Mouse (Mus musculus): ENCODE measurements around the gene Vps13a. TPM values are rescaled to one million over a fixed set of nuclear protein-coding genes. Genes with fewer than 3 reads are reported as not detected.
"Not testable (repeated sequence)": the region's sequence is repeated elsewhere in the genome, so short reads cannot be mapped to it uniquely, and the experiment has no call there.

The Vps13a gene
- total RNA-seq, 2 experiments from 2014 or later, result 17.4 to 17.7 TPM

- DNase-seq (ENCODE audit: low spot score in 2 of 2), result no peak
These were observed 13.3 kb downstream of the Vps13a start for GRCm38 (mm10) chr19:16767407-16767806.

GRCm38 (mm10) chr19:16757439-16757838 is 23.3 kb downstream of the Vps13a start:
- DNase-seq (ENCODE audit: low spot score in 2 of 2), result not testable (repeated sequence)

GRCm38 (mm10) chr19:16755854-16756253 is 24.9 kb downstream of the Vps13a start:
- DNase-seq (ENCODE audit: low spot score in 2 of 2), result no peak

GRCm38 (mm10) chr19:16755226-16755625 is 25.5 kb downstream of the Vps13a start:
- no peak for DNase-seq (ENCODE audit: low spot score in 2 of 2)

- DNase-seq (ENCODE audit: low spot score in 2 of 2), result no peak
These were observed 27.6 kb downstream of the Vps13a start for GRCm38 (mm10) chr19:16753151-16753550.

- DNase-seq (ENCODE audit: low spot score in 2 of 2), result no peak
These were observed 43.9 kb downstream of the Vps13a start for GRCm38 (mm10) chr19:16736854-16737253.

GRCm38 (mm10) chr19:16728729-16729128 is 52.0 kb downstream of the Vps13a start:
- DNase-seq (ENCODE audit: low spot score in 2 of 2), result no peak

- DNase-seq (ENCODE audit: low spot score in 2 of 2), result no peak
These were observed 65.5 kb downstream of the Vps13a start for GRCm38 (mm10) chr19:16715249-16715648.

- no peak for DNase-seq (ENCODE audit: low spot score in 2 of 2)
These were observed 78.9 kb downstream of the Vps13a start for GRCm38 (mm10) chr19:16701790-16702189.

GRCm38 (mm10) chr19:16684922-16685321 is 95.8 kb downstream of the Vps13a start:
- no peak for DNase-seq (ENCODE audit: low spot score in 2 of 2)

- no peak for DNase-seq (ENCODE audit: low spot score in 2 of 2)
These were observed 96.5 kb downstream of the Vps13a start for GRCm38 (mm10) chr19:16684210-16684609.

- no peak for DNase-seq (ENCODE audit: low spot score in 2 of 2)
These were observed 154.9 kb downstream of the Vps13a start for GRCm38 (mm10) chr19:16625610-16626395.

GRCm38 (mm10) chr19:16624994-16625393 is 155.7 kb downstream of the Vps13a start:
- DNase-seq (ENCODE audit: low spot score in 2 of 2), result no peak

GRCm38 (mm10) chr19:16623154-16623553 is 157.6 kb downstream of the Vps13a start:
- DNase-seq (ENCODE audit: low spot score in 2 of 2), result no peak

GRCm38 (mm10) chr19:16607634-16608033 is 173.1 kb downstream of the Vps13a start:
- DNase-seq (ENCODE audit: low spot score in 2 of 2), result no peak

- no peak for DNase-seq (ENCODE audit: low spot score in 2 of 2)
These were observed 178.7 kb downstream of the Vps13a start for GRCm38 (mm10) chr19:16602026-16602425.

GRCm38 (mm10) chr19:16599298-16599970 is 181.3 kb downstream of the Vps13a start:
- peak; percentile 43 to 71 for DNase-seq (ENCODE audit: low spot score in 2 of 2)

- DNase-seq (ENCODE audit: low spot score in 2 of 2), result peak in 1 of 2 experiments; percentile 17
These were observed 182.0 kb downstream of the Vps13a start for GRCm38 (mm10) chr19:16598653-16599297.

GRCm38 (mm10) chr19:16597216-16597615 is 183.5 kb downstream of the Vps13a start:
- DNase-seq (ENCODE audit: low spot score in 2 of 2), result no peak

- DNase-seq (ENCODE audit: low spot score in 2 of 2), result no peak
These were observed 186.8 kb downstream of the Vps13a start for GRCm38 (mm10) chr19:16593975-16594317.

- no peak for DNase-seq (ENCODE audit: low spot score in 2 of 2)
These were observed 187.3 kb downstream of the Vps13a start for GRCm38 (mm10) chr19:16593256-16593974.

Measured in gastrocnemius, postnatal 4 days (tissue).